In the genomic region with DNA sequence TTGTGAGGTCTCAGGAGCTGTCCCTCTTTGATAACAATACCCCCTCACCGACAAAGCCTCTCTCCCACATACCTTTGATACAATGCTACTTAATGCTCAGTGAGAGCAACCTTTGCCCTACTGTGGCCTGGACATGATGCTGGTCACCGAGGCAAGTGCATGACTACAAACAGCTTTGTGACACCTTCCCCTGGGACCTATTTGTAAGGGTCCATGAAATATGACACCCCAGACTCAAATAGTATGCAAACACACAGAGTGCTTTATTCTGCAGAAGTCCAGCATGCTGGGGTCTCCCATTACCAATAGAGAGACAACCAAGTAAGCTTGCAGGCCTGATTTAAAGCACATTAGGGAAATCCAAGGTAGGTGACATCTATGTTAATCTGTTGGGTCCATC, we compare ENCODE assay signal across 15 mouse cellular contexts.
DNase-seq lines count a peak whose midpoint lies in the region; ATAC-seq and TF ChIP-seq lines count a peak whose summit lies in the region.
"Had no signal": no experiment of that assay in that cellular context is flagged by ENCODE, and none has a peak within 500 bp of the region (broad histone marks: within the 10 kb centered on the region; RNA-seq: fewer than 3 reads in every experiment).

No protein-coding gene starts in this region.

- no peak for TF ChIP-seq CTCF in liver, postnatal 0 days (IDR thresholded peaks at IDR 0.05; ENCODE audit: low read depth)

- peaks cover 23% of the 10 kb centered on the region for H3K4me1 ChIP-seq in hindbrain, embryonic 13.5 days (replicated peaks)
- H3K4me1 ChIP-seq in hindbrain, embryonic 16.5 days (ENCODE audit: control insufficient read depth, insufficient read depth, low read depth, low read length) = peaks cover 9% of the 10 kb centered on the region
- peaks cover 11% of the 10 kb centered on the region for H3K4me1 ChIP-seq in lung, embryonic 16.5 days (replicated peaks; ENCODE audit: control insufficient read depth, insufficient read depth, low read length)
- H3K4me1 ChIP-seq in liver, postnatal 0 days (ENCODE audit: insufficient read depth) = peaks cover 16% of the 10 kb centered on the region
- H3K4me1 ChIP-seq: stomach, embryonic 15.5 days had no signal

- no peak overlapping the region for H3K9ac ChIP-seq in hindbrain, embryonic 13.5 days
- no peak overlapping the region for H3K9ac ChIP-seq in hindbrain, embryonic 16.5 days (ENCODE audit: low read depth, low read length)
- H3K9ac ChIP-seq in lung, embryonic 16.5 days (ENCODE audit: low read length) = no peak overlapping the region
- H3K9ac ChIP-seq in liver, postnatal 0 days (replicated peaks) = no peak overlapping the region
- H3K9ac ChIP-seq: embryonic facial prominence, embryonic 12.5 days; limb, embryonic 15.5 days; stomach, embryonic 15.5 days had no signal

- H3K4me2 ChIP-seq in hindbrain, embryonic 13.5 days = no peak overlapping the region
- no peak overlapping the region for H3K4me2 ChIP-seq in hindbrain, embryonic 16.5 days (ENCODE audit: low read length)
- H3K4me2 ChIP-seq in lung, embryonic 16.5 days (ENCODE audit: low read depth, low read length) = no peak overlapping the region
- no peak overlapping the region for H3K4me2 ChIP-seq in liver, postnatal 0 days (ENCODE audit: low read depth, low read length)
- H3K4me2 ChIP-seq: limb, embryonic 15.5 days; stomach, embryonic 15.5 days had no signal

- DNase-seq in embryo, embryonic 10 days (ENCODE audit: low spot score) = peak; percentile 63
- DNase-seq in embryo, embryonic 9.5 days (ENCODE audit: extremely low spot score) = no peak
- DNase-seq in lung, postnatal 10 days = no peak
- no peak for DNase-seq in liver, postnatal 0 days
- DNase-seq: cerebellum, adult 9-11 months; midbrain, embryonic 14.5 days; right cerebral cortex, adult 18-20 months had no signal

- 22% methylated on average over 2 of the region's 2 CpGs for WGBS in hindbrain, embryonic 13.5 days
- 24% methylated on average over 2 of the region's 2 CpGs for WGBS in hindbrain, embryonic 16.5 days
- WGBS in lung, embryonic 16.5 days = 14% methylated on average over 2 of the region's 2 CpGs
- WGBS in liver, postnatal 0 days (ENCODE audit: insufficient replicate concordance) = 39% methylated on average over 2 of the region's 2 CpGs

- H3K36me3 ChIP-seq in hindbrain, embryonic 13.5 days = no peaks in the 10 kb centered on the region
- no peaks in the 10 kb centered on the region for H3K36me3 ChIP-seq in hindbrain, embryonic 16.5 days (ENCODE audit: control insufficient read depth, insufficient read depth, low read length)
- H3K36me3 ChIP-seq in lung, embryonic 16.5 days (ENCODE audit: control insufficient read depth, insufficient read depth, low read length) = no peaks in the 10 kb centered on the region
- H3K36me3 ChIP-seq in liver, postnatal 0 days (replicated peaks; ENCODE audit: insufficient read depth, low read length) = no peaks in the 10 kb centered on the region
- H3K36me3 ChIP-seq: embryonic facial prominence, embryonic 12.5 days; limb, embryonic 15.5 days; stomach, embryonic 15.5 days had no signal

- peak overlapping the region; percentile 19; the same call in 1 of the 2 replicates for H3K27ac ChIP-seq in hindbrain, embryonic 13.5 days
- no peak overlapping the region for H3K27ac ChIP-seq in hindbrain, embryonic 16.5 days (ENCODE audit: low read depth, low read length)
- H3K27ac ChIP-seq in lung, embryonic 16.5 days (ENCODE audit: low read length) = 0 out of 2 replicates have a peak overlapping the region, but pooled peaks have one; percentile 7
- 0 out of 2 replicates have a peak overlapping the region, but pooled peaks have one; percentile 16 for H3K27ac ChIP-seq in liver, postnatal 0 days (ENCODE audit: low read depth)
- H3K27ac ChIP-seq: embryonic facial prominence, embryonic 12.5 days; left cerebral cortex, adult 2 months; limb, embryonic 15.5 days; stomach, embryonic 15.5 days had no signal

- H3K4me3 ChIP-seq in hindbrain, embryonic 13.5 days = no peak overlapping the region
- H3K4me3 ChIP-seq in hindbrain, embryonic 16.5 days (ENCODE audit: low read length) = no peak overlapping the region
- H3K4me3 ChIP-seq in lung, embryonic 16.5 days (ENCODE audit: low read length) = no peak overlapping the region
- H3K4me3 ChIP-seq in liver, postnatal 0 days (ENCODE audit: low read depth, low read length) = no peak overlapping the region
- H3K4me3 ChIP-seq: embryonic facial prominence, embryonic 12.5 days; left cerebral cortex, adult 2 months; limb, embryonic 15.5 days; stomach, embryonic 15.5 days had no signal

- H3K27me3 ChIP-seq in hindbrain, embryonic 13.5 days = no peaks in the 10 kb centered on the region
- H3K27me3 ChIP-seq in hindbrain, embryonic 16.5 days (replicated peaks; ENCODE audit: control insufficient read depth, insufficient read depth, low read length) = no peaks in the 10 kb centered on the region
- no peaks in the 10 kb centered on the region for H3K27me3 ChIP-seq in lung, embryonic 16.5 days (ENCODE audit: control insufficient read depth, insufficient read depth, low read depth, low read length)
- H3K27me3 ChIP-seq in liver, postnatal 0 days (ENCODE audit: insufficient read depth, low read length) = no peaks in the 10 kb centered on the region
- H3K27me3 ChIP-seq: embryonic facial prominence, embryonic 12.5 days; limb, embryonic 15.5 days; stomach, embryonic 15.5 days had no signal

- no peak for TF ChIP-seq EP300 in liver, postnatal 0 days (IDR thresholded peaks at IDR 0.05; ENCODE audit: low read depth)

- H3K9me3 ChIP-seq in hindbrain, embryonic 13.5 days = no peaks in the 10 kb centered on the region
- H3K9me3 ChIP-seq in hindbrain, embryonic 16.5 days (ENCODE audit: control insufficient read depth, low read length) = peaks cover 2% of the 10 kb centered on the region; the same call in 1 of the 2 replicates
- peaks cover 3% of the 10 kb centered on the region; the same call in 1 of the 2 replicates for H3K9me3 ChIP-seq in lung, embryonic 16.5 days (ENCODE audit: control insufficient read depth, low read length)
- H3K9me3 ChIP-seq in liver, postnatal 0 days (ENCODE audit: low read length) = no peaks in the 10 kb centered on the region; the same call in 1 of the 2 replicates
- H3K9me3 ChIP-seq: embryonic facial prominence, embryonic 12.5 days; limb, embryonic 15.5 days; stomach, embryonic 15.5 days had no signal

- ATAC-seq in hindbrain, embryonic 13.5 days (ENCODE audit: low FRiP score) = no peak
- no peak for ATAC-seq in hindbrain, embryonic 16.5 days
- no peak for ATAC-seq in lung, embryonic 16.5 days (ENCODE audit: low read depth)
- no peak for ATAC-seq in liver, postnatal 0 days
- ATAC-seq in cerebellum, adult (ENCODE audit: insufficient number of reproducible peaks, low FRiP score, low TSS enrichment) = no peak
